Mouse (Mus musculus) testis, adult 2 months (tissue): Measurements from ENCODE around the gene E2f4. TPM values are rescaled to one million over a fixed set of nuclear protein-coding genes. Genes with fewer than 3 reads are reported as not detected.

Experiments
- H3K27ac ChIP-seq: fragments of 200-500 bp; 2 replicates; pipeline ENCODE4 v1.5.1; 2012; ENCODE audit warnings: low read depth, low read length; ENCODE audit not compliant: control insufficient read depth, insufficient read depth
- H3K27me3 ChIP-seq: fragments of 200-500 bp; 2 replicates; pipeline ENCODE4 v1.6.1; 2012; ENCODE audit warnings: mild to moderate bottlenecking, low read length, moderate library complexity; ENCODE audit not compliant: control insufficient read depth, insufficient read depth
- H3K36me3 ChIP-seq: fragments of 200-500 bp; 2 replicates; pipeline ENCODE4 v1.6.1; 2012; ENCODE audit warnings: mild to moderate bottlenecking, low read length; ENCODE audit not compliant: control insufficient read depth, insufficient read depth
- H3K4me1 ChIP-seq: fragments of 200-500 bp; 2 replicates; pipeline ENCODE4 v1.6.1; 2012; ENCODE audit warnings: low read length; ENCODE audit not compliant: control insufficient read depth, insufficient read depth
- H3K4me3 ChIP-seq: fragments of 200-500 bp; 2 replicates; pipeline ENCODE4 v1.5.1; 2012; ENCODE audit warnings: low read depth, mild to moderate bottlenecking, low read length, moderate library complexity, mixed read lengths; ENCODE audit not compliant: control insufficient read depth
- CTCF ChIP-seq: fragments of 200-500 bp; IDR thresholded peaks from 2 replicates; pipeline ENCODE4 v1.5.1; 2012; ENCODE audit warnings: low read depth, mild to moderate bottlenecking, inconsistent platforms, low read length, moderate library complexity; ENCODE audit not compliant: control insufficient read depth, insufficient read depth, insufficient replicate concordance
- POLR2A ChIP-seq: fragments of 200-500 bp; IDR thresholded peaks from 2 replicates; pipeline ENCODE4 v1.6.1; 2012; ENCODE audit warnings: low read depth, mild to moderate bottlenecking, inconsistent platforms, low read length, moderate library complexity; ENCODE audit not compliant: control insufficient read depth
- polyA plus RNA-seq: library from polyadenylated mRNA; depleted of rRNA; stranded (reverse); fragments of >200 nt; gene quantifications from 2 replicates; pipeline ENCODE4 v1.2.3, GENCODE M21; 2012

E2f4 gene
- polyA plus RNA-seq, 1 experiment = 67.7 TPM

DNA sequence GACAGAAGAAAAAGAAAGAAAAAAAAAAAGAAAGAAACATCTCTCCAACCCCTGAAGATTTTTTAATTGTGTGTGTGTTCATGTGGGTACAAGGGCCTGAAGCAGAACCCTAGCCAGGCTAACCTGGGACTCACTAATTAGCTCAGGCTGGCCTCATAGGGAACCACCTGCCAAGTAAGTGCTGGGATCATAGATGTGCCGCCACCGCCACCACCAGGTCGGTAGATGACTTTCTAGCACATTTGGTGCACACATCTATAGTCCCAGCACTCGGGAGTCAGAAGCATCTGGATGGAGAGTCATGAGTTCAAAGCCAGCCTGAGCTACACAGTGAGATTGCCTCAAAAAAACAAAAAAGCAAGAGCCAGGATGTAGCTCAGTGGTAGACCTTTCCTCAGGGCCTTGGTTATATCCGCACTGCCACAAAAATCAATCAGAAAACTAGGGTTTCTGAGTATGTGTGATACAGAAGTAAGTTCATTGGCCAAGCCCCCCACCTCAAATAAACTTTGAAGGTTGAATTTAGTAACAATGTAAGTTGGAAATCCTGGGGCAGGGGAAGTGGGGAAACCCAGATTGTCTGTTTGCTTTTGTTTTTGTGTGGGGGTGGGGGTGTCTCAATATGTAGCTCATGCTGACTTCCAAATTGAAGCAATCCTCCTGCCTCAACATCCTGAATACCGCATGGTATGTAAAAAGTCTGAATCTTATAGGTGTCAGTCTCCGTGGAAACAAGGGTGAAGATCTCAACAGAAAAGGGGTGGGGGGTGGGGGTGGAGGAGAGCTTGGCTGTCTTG, 39.9 kb upstream of the E2f4 start:
- H3K36me3 ChIP-seq = no peaks in the 10 kb centered on the region
- TF ChIP-seq CTCF (no peak), POLR2A (no peak)
- peaks cover 29% of the 10 kb centered on the region for H3K4me1 ChIP-seq
- no peak overlapping the region for H3K4me3 ChIP-seq
- no peaks in the 10 kb centered on the region for H3K27me3 ChIP-seq
- no peak overlapping the region for H3K27ac ChIP-seq

- TF ChIP-seq POLR2A (no peak), CTCF (no peak)
- Histone ChIP-seq H3K36me3 (no peaks in the 10 kb centered on the region), H3K4me3 (peak overlapping the region; percentile 30), H3K27ac (no peak overlapping the region), H3K27me3 (no peaks in the 10 kb centered on the region), H3K4me1 (peaks cover 24% of the 10 kb centered on the region)
Measured at GRCm38 (mm10) chr8:105258911-105259720, 38.3 kb upstream of the E2f4 start.

DNA sequence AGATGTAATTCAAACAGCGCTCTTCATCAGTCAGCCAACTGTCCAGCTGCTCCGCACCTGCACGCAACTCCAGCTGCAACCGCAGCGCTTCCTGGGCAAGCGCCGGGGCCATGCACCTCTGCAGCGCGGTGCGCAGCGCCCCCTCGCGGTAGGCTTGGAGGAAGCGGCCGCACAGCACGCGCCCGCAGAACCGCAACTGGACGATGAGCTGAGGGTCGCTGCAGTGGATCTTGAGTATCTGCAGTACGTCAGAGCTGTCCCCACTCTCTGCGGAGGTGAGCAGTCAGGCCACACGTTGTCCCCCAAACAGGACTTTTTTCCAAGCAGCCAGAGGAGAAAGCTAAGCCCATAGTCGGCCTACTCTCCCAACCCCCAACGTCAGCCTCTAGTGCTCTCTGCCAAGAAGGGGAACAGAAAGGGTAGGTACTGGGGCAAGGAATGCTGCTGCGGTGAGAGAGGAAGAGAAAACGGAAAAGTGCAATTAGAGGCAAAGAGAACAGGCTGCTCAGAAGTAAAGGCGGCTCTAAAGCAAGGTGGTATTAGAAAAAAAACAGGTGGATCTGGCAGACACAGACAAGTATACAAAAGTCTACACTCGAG, 37.6 kb upstream of the E2f4 start:
- no peaks in the 10 kb centered on the region for H3K27me3 ChIP-seq
- no peak overlapping the region for H3K27ac ChIP-seq
- H3K4me1 ChIP-seq = peaks cover 17% of the 10 kb centered on the region
- no peaks in the 10 kb centered on the region for H3K36me3 ChIP-seq
- TF ChIP-seq POLR2A = 0 out of 2 replicates have a peak, but pooled peaks have one; percentile 19
- TF ChIP-seq CTCF = peak; percentile 98
- peak overlapping the region; percentile 30 for H3K4me3 ChIP-seq

DNA sequence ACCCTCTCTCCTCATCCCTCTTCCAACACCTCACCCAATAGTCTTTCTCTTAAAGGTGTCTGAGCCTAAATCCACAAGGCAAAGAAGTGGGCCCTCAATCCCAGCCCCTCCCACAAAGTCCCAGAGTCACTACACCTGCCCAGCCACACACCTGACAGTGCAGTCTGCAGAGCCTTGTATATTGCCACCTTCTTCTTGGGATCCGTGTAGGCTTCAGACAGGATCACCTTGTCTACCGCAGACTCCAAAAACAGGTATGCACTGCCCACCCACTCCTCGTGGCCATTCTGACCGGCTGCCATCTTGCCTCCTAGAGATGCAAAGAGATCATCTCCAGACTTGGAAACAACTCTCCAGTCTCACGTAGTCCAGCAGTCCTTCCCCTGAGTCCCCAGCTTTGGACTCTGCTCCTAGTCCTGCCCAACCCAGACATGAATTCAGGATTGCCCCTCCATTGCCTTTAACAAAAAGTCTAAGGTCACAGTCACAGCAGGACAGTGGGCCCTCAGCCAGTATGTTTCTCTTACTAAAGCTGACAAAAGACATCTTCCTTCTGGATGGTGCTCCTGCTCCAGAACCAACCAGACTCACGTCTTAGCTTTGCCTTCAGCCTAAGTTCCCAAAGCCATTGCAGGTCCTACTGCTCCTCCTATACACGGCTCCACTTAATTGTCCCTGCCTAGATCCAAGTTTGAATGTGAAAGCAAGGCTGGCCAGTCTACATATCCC, 36.9 kb upstream of the E2f4 start:
- TF ChIP-seq POLR2A (no peak), CTCF (no peak)
- no peaks in the 10 kb centered on the region for H3K27me3 ChIP-seq
- no peak overlapping the region for H3K27ac ChIP-seq
- H3K4me1 ChIP-seq = peaks cover 14% of the 10 kb centered on the region
- H3K36me3 ChIP-seq = no peaks in the 10 kb centered on the region
- H3K4me3 ChIP-seq = no peak overlapping the region

DNA sequence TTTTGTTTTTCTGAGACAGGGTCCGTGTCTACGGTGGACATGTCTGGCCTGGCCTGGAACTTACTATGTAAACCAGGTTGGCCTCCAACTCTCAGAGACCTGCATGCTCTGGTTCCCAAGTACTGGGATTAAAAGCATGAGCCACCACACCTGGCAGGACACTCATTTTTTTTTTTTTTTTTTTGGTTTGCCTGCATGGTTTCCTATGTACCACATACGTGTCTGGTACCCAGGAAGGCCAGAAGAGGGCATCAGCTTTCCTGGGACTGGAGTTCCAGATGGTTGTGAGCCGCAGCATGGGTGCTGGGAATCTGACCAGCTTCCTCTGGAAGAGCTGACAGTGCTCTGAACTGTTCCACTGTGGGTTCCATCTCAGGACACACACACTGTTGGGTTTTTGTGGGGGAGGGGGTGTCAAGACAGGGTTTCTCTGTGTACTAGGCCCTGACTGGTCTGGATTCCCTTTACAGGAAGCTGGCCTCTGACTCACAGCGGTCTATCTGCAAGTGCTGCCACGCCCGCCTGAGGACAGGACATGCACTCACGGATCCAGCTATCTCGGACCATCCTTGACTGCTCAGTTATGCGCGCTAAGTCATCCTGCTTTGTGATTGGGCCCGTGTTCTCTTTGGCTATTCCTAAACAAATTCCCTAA, 36.0 kb upstream of the E2f4 start:
- no peak overlapping the region for H3K27ac ChIP-seq
- H3K4me3 ChIP-seq = no peak overlapping the region
- no peak for TF ChIP-seq POLR2A
- TF ChIP-seq CTCF = no peak
- H3K36me3 ChIP-seq = no peaks in the 10 kb centered on the region
- H3K4me1 ChIP-seq = peaks cover 14% of the 10 kb centered on the region
- no peaks in the 10 kb centered on the region for H3K27me3 ChIP-seq

GRCm38 (mm10) chr8:105263244-105263912, 34.1 kb upstream of the E2f4 start:
- Histone ChIP-seq H3K27ac (no peak overlapping the region), H3K4me3 (no peak overlapping the region), H3K4me1 (peaks cover 18% of the 10 kb centered on the region), H3K36me3 (no peaks in the 10 kb centered on the region), H3K27me3 (no peaks in the 10 kb centered on the region)
- TF ChIP-seq POLR2A = no peak
- no peak for TF ChIP-seq CTCF
